Mouse (Mus musculus) retina, embryonic 14.5 days (tissue): ENCODE results near the gene Nkapd1.
"Not testable (repeated sequence)": the region's sequence is repeated elsewhere in the genome, so short reads cannot be mapped to it uniquely, and the experiment has no call there.

ENCODE experiments used
- DNase-seq: peaks from one replicate; pipeline ENCODE4 v3.0.0-alpha.2; 2015; ENCODE audit warnings: low spot score

Nkapd1 gene

GRCm38 (mm10) chr9:50616766-50617603 lies at the start of gene Nkapd1, which contains the start of gene Pih1d2:
Gene Nkapd1, minus strand, starts transcription at chr9:50617464.
Gene Pih1d2, plus strand, starts transcription at chr9:50617321.
- DNase-seq, result peak; percentile 95

GRCm38 (mm10) chr9:50666442-50666841 lies 49.2 kb upstream of the Nkapd1 start:
- DNase-seq, result no peak

- DNase-seq, result no peak
Measured at GRCm38 (mm10) chr9:50664826-50665225, 47.6 kb upstream of the Nkapd1 start.

GRCm38 (mm10) chr9:50660431-50660830 lies 43.2 kb upstream of the Nkapd1 start:
- peak; percentile 35 for DNase-seq

GRCm38 (mm10) chr9:50659392-50660217 lies 42.3 kb upstream of the Nkapd1 start, which contains the start of gene Dlat:
Gene Dlat, minus strand, starts transcription at chr9:50659780.
- peak; percentile 90 for DNase-seq

GRCm38 (mm10) chr9:50658941-50659388 lies 41.7 kb upstream of the Nkapd1 start:
- DNase-seq, result peak; percentile 49

GRCm38 (mm10) chr9:50658391-50658790 lies 41.1 kb upstream of the Nkapd1 start:
- DNase-seq, result peak; percentile 1

- DNase-seq, result no peak
Measured at GRCm38 (mm10) chr9:50650503-50650902, 33.2 kb upstream of the Nkapd1 start.

GRCm38 (mm10) chr9:50646826-50647370 lies 29.6 kb upstream of the Nkapd1 start:
- DNase-seq, result no peak

- DNase-seq, result no peak
Measured at GRCm38 (mm10) chr9:50634270-50634669, 17.0 kb upstream of the Nkapd1 start.

- peak; percentile 34 for DNase-seq
Measured at GRCm38 (mm10) chr9:50633059-50633458, 15.8 kb upstream of the Nkapd1 start.

- DNase-seq, result no peak
Measured at GRCm38 (mm10) chr9:50632016-50632688, 14.9 kb upstream of the Nkapd1 start.

GRCm38 (mm10) chr9:50630903-50631302 lies 13.6 kb upstream of the Nkapd1 start:
- not testable (repeated sequence) for DNase-seq

GRCm38 (mm10) chr9:50617794-50618330 lies 598 bp upstream of the Nkapd1 start:
- DNase-seq, result no peak

- DNase-seq, result no peak
Measured at GRCm38 (mm10) chr9:50616161-50616560, 1.1 kb downstream of the Nkapd1 start.

- no peak for DNase-seq
Measured at GRCm38 (mm10) chr9:50612115-50612514, 5.1 kb downstream of the Nkapd1 start.

- DNase-seq, result no peak
Measured at GRCm38 (mm10) chr9:50604338-50604737, 12.9 kb downstream of the Nkapd1 start.

- DNase-seq, result no peak
Measured at GRCm38 (mm10) chr9:50603998-50604324, 13.3 kb downstream of the Nkapd1 start.

GRCm38 (mm10) chr9:50603189-50603997 lies 13.9 kb downstream of the Nkapd1 start, which contains the start of the genes Sdhd and Timm8b:
Gene Sdhd, minus strand, starts transcription at chr9:50603812.
Gene Timm8b, plus strand, starts transcription at chr9:50603910.
- DNase-seq, result peak; percentile 97

- DNase-seq, result no peak
Measured at GRCm38 (mm10) chr9:50602055-50602845, 15.0 kb downstream of the Nkapd1 start.
